Mouse (Mus musculus): ENCODE data around the gene Mkrn2. TPM values are rescaled to one million over a fixed set of nuclear protein-coding genes. Genes with fewer than 3 reads are reported as not detected.

Mkrn2 gene
- total RNA-seq (2017) = 19.9 and 21.8 TPM in 2 replicates

- peak; percentile 87 for ATAC-seq (replicated peaks; ENCODE audit: low read depth, poor library complexity, severe bottlenecking)
Measured at GRCm38 (mm10) chr6:115601715-115602523, at the start of gene Mkrn2. Mkrn2 (plus strand) TSS chr6:115601902.

DNA sequence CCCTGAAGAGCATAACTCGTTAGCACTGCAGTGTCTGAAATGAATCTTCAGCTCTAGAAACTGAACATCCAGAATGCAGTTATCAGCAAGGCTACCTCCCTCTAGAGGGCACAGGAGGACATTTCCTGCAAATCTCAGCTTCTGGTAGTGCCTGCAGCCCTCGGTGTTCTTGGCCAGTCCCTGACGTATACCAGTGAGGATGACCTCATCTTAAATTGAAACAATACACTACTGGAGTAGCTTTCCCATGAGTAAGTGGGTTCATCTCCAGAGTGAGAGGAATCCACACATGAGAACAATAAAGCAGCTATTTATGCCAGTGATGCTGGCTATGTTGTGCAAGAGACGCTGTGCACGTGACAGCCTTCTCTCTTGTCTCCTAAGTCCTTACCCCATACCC, 46.2 kb upstream of the Mkrn2 start:
- ATAC-seq (replicated peaks; ENCODE audit: low read depth, poor library complexity, severe bottlenecking) = no peak

- no peak for ATAC-seq (replicated peaks; ENCODE audit: low read depth, poor library complexity, severe bottlenecking)
Measured at GRCm38 (mm10) chr6:115558176-115558575, 43.5 kb upstream of the Mkrn2 start.

DNA sequence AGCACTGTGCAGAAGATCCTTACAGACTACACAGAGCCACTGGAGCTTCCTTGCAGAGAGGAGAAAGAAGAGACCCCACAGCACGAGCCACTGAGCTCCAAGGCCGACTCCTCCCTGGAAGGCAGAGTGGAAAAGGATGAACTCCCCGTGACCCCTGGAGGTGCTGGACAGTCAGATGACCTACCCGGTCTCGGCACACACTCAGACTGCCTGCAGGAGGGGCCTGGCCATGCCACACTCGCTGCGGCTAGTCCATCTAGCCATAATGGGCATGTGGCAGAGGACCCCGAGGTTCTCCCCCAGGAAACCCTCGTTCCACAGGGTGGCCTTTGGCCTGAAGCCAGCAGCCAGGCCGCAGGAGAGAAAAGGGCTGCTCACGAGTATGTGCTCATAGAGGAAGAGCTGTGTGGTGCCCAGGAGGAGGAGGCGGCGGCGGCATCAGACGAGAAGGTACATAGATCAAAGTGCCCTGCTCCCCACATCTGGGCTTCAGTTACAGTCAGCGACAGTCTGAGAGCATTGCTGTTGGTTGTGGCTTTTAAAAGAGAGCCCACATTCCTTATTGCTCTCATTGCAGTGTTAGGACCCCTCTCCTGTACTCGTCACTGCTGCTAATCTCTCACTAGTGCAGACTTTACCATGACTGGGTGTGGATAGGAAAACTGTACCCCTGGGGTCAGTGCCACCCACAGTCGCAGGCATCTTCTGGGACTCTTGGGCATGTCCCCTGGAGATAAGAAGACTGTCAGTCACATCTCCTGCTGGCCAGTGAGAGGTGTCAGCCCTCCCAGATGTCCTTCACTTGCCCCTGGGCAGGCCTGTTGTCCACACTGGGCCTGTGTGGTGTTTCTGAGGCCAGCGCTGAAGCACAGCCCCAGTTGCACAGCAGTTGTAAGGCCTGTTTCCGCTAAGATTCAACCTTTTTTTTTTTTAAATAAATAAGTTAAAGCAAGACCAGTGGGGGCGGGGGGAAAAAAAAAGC, 41.8 kb upstream of the Mkrn2 start:
- no peak for ATAC-seq (replicated peaks; ENCODE audit: low read depth, poor library complexity, severe bottlenecking)

DNA sequence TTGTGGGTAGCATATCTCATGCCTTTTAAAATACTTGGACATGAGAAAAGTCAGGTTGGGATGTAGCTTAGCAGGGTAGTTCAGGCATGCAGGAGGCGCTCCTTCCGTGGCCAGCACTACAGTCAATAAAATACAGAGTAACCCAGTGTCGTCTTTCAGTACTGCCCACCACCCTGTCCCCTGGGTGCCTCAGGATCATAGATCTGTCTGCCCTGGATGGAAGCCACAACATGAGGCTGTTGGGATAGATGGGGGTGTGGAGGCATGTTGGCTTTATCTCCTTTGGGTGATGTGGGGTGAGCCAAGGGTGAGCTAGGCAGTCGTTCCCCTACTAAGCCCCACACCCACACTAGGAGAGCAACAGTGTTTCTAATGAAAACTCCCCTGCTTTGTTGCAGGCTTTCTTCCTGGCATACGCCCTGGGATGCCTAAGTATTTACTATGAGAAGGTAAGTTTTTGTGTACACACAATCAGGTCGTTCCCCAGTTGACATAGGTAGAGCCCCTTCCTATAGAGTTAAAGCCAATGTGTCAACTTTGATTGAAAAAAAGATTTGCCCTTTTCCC, 36.1 kb upstream of the Mkrn2 start:
- ATAC-seq (replicated peaks; ENCODE audit: low read depth, poor library complexity, severe bottlenecking) = no peak

- ATAC-seq (replicated peaks; ENCODE audit: low read depth, poor library complexity, severe bottlenecking) = no peak
Measured at GRCm38 (mm10) chr6:115574171-115574570, 27.5 kb upstream of the Mkrn2 start.

DNA sequence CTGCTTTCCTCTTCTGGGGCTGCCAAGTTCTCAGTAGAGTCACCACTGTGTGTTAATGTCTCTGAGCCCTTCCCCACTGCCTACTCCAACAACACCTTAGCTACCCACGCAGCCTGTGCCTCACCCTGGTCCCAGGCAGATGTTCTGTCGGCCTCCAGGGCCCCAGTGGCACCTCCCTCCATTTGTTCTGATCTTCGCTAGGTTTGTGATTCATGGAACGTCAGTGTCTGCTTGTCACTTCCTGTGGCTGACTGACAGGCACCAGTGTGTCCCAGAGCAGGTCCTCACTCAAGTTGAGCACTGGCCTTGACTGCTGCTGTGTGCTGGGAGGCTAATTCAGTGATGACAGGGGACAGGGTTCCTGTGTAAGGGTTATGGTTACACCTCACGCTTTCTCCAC, 24.3 kb upstream of the Mkrn2 start:
- ATAC-seq (replicated peaks; ENCODE audit: low read depth, poor library complexity, severe bottlenecking) = no peak

- no peak for ATAC-seq (replicated peaks; ENCODE audit: low read depth, poor library complexity, severe bottlenecking)
Measured at GRCm38 (mm10) chr6:115577941-115578340, 23.8 kb upstream of the Mkrn2 start.

DNA sequence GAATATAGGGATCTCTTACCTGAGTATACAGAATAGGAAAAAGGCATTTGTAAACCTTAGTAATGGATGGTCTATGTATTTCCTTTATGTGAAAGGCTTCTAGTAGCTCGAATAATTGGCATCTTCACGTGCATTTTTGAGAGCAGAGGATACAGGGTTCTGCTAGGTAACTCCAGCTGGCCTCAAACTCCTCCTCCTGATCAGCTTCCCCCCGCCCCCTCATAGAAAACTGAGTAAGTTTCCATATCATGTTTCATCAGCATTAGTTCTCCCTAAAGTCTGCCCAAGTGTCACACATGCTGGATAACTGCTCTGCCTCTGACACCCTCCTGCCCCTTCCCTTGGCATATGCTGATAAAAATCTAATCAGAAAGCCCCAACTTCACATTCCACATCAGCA, 20.9 kb upstream of the Mkrn2 start:
- no peak for ATAC-seq (replicated peaks; ENCODE audit: low read depth, poor library complexity, severe bottlenecking)

DNA sequence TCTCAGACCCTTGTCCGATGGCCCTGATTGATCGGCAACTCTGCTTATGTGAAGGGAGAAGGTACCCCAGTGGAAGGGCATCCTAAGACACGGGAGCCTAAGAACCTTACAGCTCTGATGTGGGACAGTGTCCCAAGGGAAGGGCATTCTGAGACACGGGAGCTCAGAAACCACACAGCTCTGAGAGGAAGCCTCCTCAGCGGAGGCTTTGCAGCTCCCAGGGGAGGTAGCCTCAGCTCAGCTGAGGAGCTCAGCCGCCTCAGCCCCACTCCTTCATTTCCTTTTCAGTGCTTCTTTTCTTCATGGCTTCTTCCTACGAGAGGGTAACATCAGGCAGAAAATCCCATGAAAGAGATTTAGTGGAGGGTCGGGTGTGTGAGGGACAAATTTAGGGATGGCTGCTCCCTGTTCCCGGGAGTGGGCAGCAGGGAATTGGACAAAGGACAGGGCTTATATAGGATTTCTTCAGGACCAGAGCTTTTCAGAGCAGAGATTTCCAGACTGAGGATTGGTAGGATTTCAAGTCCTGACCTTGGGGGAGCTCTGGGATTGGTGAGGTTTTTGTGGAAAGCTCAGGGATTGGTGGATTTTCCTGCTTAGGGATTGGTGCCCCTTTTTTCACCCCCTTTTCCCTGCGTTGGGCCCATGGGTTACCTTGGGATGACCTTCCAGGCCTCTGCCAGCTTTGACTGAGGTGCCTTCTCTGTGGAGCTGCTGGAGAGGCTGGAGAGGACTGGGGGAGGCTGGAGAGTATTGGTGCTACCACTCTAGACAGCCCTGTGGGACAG, 19.2 kb upstream of the Mkrn2 start:
- no peak for ATAC-seq (replicated peaks; ENCODE audit: low read depth, poor library complexity, severe bottlenecking)

- ATAC-seq (replicated peaks; ENCODE audit: low read depth, poor library complexity, severe bottlenecking) = peak; percentile 45
Measured at GRCm38 (mm10) chr6:115583430-115584125, 18.1 kb upstream of the Mkrn2 start.

DNA sequence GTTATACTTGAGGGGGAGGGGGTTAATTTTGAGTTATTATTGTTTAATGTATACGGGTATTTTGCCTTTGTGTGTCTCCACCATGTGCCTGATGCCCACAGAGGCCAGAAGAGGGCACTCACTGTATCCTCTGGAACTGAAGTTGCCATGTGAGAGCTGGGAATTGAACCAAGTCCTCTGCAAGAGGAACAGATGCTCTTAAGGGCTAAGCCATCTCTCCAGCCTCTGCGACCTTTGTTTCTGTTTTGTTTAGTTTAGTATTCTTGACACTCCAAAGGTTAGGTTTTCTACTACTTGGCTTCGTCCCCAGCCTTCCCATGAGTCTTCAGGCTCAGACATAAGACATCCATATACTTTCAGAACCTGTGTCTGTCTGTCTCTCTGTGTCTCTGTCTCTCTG, 17.5 kb upstream of the Mkrn2 start:
- peak; percentile 43; the same call in 1 of the 2 replicates for ATAC-seq (replicated peaks; ENCODE audit: low read depth, poor library complexity, severe bottlenecking)

DNA sequence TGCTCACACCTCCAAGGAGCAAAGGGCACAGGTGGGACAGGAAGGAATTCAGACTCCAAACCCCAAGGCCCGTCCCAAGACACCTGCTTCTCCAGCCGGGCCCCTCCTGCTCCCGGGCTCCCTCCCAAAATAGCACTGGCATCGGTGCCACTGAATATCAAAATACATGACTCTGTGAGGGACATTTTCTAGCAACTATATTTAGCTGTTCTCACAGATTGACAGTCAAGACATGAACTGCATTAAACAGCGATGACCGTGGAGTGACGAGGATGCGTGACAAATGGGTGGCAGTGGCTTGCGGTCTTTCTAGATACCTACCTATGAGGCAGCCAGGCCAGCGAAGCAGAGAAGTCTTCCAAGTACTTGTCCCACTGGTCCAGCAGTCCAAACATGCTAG, 15.4 kb upstream of the Mkrn2 start:
- no peak for ATAC-seq (replicated peaks; ENCODE audit: low read depth, poor library complexity, severe bottlenecking)

GRCm38 (mm10) chr6:115591692-115592359, 9.9 kb upstream of the Mkrn2 start:
- no peak for ATAC-seq (replicated peaks; ENCODE audit: low read depth, poor library complexity, severe bottlenecking)

DNA sequence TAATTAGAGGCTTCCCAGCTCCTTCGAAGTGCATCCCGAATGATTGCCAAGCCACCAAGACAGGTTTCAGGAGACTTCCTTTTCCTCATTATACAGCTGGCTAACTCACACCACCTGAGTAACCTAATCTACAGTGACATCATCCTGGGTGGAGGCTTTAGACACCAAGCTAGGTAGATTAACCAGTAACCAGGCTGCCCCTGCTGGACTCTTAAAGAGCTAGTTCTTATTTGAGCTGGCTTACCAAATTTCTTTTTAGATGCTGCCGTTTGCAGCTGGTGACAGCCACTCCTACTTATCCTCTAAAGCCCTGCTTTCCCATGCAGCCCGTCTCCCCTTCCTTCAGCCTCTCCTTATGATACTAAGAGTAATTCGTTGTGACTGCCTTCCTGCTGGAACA, 9.2 kb upstream of the Mkrn2 start, which contains the start of gene Mkrn2os:
Gene Mkrn2os (minus strand): TSS at position 119 of the 400 bp plus-strand sequence.
- ATAC-seq (replicated peaks; ENCODE audit: low read depth, poor library complexity, severe bottlenecking) = no peak

- ATAC-seq (replicated peaks; ENCODE audit: low read depth, poor library complexity, severe bottlenecking) = no peak
Measured at GRCm38 (mm10) chr6:115593252-115593651, 8.4 kb upstream of the Mkrn2 start.

DNA sequence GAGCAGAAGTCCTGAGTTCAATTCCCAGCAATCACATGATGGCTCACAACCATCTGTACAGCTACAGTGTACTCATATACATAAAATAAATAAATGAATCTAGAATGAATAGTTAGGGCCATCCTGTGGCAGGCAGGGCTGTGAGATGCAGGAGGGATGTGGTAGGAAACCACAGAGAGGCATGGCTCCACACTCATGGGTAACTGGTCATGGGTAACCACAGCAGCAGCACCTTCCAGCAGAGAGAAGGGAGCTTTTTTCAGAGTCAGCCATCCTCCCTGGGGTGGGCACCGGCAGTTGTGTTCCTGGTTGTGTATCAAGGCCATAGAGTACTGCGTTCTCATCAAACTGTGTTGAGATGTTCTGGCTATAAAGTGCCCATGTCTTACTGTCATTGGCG, 7.2 kb upstream of the Mkrn2 start:
- peak; percentile 98 for ATAC-seq (replicated peaks; ENCODE audit: low read depth, poor library complexity, severe bottlenecking)

DNA sequence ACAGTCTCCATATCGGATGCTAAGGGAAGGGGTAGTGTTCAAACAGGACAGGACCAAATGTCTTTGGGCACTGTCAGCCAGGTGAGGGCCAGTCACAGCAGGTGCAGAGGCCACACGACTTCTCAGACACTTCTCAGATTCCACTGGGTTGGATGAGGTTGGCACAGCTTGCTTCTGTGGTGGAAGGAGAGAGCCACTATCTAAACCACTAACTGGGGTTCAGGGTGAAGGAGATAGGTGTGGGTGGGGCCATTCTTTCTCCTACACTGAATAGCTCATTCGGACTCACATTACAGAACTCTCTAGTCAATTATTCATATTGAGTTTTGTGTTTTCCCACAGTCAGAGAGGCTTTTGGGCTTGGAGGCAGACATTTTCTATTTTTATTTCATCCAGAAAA, 6.0 kb upstream of the Mkrn2 start:
- ATAC-seq (replicated peaks; ENCODE audit: low read depth, poor library complexity, severe bottlenecking) = peak; percentile 27; the same call in 1 of the 2 replicates

DNA sequence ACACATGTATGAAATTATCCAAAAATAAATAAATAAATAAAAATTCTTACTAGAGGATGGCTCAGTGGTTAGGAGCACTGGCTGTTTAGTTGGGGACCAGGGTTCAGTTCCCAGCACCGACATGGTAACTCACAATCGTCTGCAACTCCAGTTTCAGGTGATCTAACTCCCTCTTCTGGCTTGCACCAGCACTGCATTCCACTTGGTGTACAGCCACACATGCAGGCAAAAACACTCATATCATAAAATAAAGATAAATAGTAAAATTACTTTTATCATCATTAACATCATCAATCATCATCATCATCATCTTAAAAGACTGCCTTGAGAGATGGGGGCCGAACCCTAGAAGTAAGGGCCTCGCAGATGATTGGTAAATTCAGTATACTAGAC, 384 bp upstream of the Mkrn2 start:
- ATAC-seq (replicated peaks; ENCODE audit: low read depth, poor library complexity, severe bottlenecking) = no peak
